8 mouse cellular contexts compared by ENCODE assay signal in the genomic region with DNA sequence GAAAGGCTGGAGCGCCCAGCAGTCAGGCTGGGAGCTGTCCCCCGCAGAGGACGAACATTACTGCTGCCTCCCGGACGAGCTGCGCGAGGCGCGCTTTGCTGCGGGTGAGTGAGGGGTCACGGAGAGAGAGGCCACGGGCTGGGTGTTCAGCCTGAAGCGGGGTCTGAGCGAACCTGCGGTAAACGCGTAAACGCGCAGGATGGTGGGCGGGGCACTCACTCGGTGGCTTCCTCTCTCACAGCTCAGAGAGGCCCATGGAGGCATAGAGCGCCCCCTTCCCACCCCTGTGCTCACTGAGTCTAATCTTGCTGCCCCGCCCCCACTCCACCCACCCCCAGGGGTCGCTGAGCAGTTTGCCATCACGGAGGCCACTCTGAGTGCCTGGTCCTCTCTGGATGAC. TPM values are rescaled to one million over a fixed set of nuclear protein-coding genes. Genes with fewer than 3 reads are reported as not detected.
DNase-seq lines count a peak whose midpoint lies in the region; ATAC-seq and TF ChIP-seq lines count a peak whose summit lies in the region.

No protein-coding gene starts in this region.

- no peak for DNase-seq in heart, adult 9 months (ENCODE audit: low spot score in 2 of 2)
- peak; percentile 38 for DNase-seq in midbrain, embryonic 10.5 days (ENCODE audit: low spot score)
- no peak for DNase-seq in left cerebral cortex, postnatal 14 days (ENCODE audit: low spot score in 2 of 2)
- no peak for DNase-seq in adrenal gland, postnatal 25 days
- no peak for DNase-seq in ovary, postnatal 14 days (ENCODE audit: low spot score)

- peaks cover 12% of the 10 kb centered on the region for H3K4me1 ChIP-seq in heart, embryonic 11.5 days (ENCODE audit: control insufficient read depth, insufficient read depth, low read length)
- H3K4me1 ChIP-seq in bone marrow macrophage, adult 2 months (ENCODE audit: control insufficient read depth, insufficient read depth, low read length), result no peaks in the 10 kb centered on the region
- H3K4me1 ChIP-seq in hindbrain, embryonic 13.5 days (replicated peaks), result peaks cover 24% of the 10 kb centered on the region
- peaks cover 33% of the 10 kb centered on the region for H3K4me1 ChIP-seq in midbrain, embryonic 10.5 days

- H3K4me2 ChIP-seq in heart, embryonic 11.5 days, result peak overlapping the region; percentile 64
- H3K4me2 ChIP-seq in hindbrain, embryonic 13.5 days, result peak overlapping the region; percentile 55

- H3K36me3 ChIP-seq in heart, embryonic 11.5 days (ENCODE audit: control insufficient read depth, insufficient read depth, low read length), result no peaks in the 10 kb centered on the region
- H3K36me3 ChIP-seq in hindbrain, embryonic 13.5 days, result no peaks in the 10 kb centered on the region
- H3K36me3 ChIP-seq in midbrain, embryonic 10.5 days, result no peaks in the 10 kb centered on the region

- no peak for TF ChIP-seq CTCF in bone marrow macrophage, adult 2 months (IDR thresholded peaks at IDR 0.05; ENCODE audit: low read depth, low read length)

- intact Hi-C loops in left cerebral cortex, postnatal 14 days (cut with DNase I), result no loop called here

- H3K27me3 ChIP-seq in heart, embryonic 11.5 days (ENCODE audit: control insufficient read depth, insufficient read depth, low read length), result peaks cover 53% of the 10 kb centered on the region
- H3K27me3 ChIP-seq in hindbrain, embryonic 13.5 days, result peaks cover 53% of the 10 kb centered on the region
- H3K27me3 ChIP-seq in midbrain, embryonic 10.5 days (ENCODE audit: low read depth, poor library complexity, severe bottlenecking), result peaks cover 59% of the 10 kb centered on the region

- ATAC-seq in heart, embryonic 11.5 days (replicated peaks; ENCODE audit: insufficient number of reproducible peaks, low FRiP score, low TSS enrichment), result no peak
- peak; percentile 19; the same call in 1 of the 2 replicates for ATAC-seq in hindbrain, embryonic 13.5 days (ENCODE audit: low FRiP score)

- H3K27ac ChIP-seq in heart, embryonic 11.5 days (ENCODE audit: low read depth, low read length), result no peak overlapping the region
- H3K27ac ChIP-seq in bone marrow macrophage, adult 2 months (ENCODE audit: insufficient read depth, low read depth, low read length), result no peak overlapping the region
- no peak overlapping the region for H3K27ac ChIP-seq in hindbrain, embryonic 13.5 days
- no peak overlapping the region; the same call in 1 of the 2 replicates for H3K27ac ChIP-seq in midbrain, embryonic 10.5 days (replicated peaks)

- peak overlapping the region; percentile 38 for H3K4me3 ChIP-seq in heart, embryonic 11.5 days (ENCODE audit: low read depth, low read length)
- H3K4me3 ChIP-seq in bone marrow macrophage, adult 2 months (ENCODE audit: insufficient read depth, low read length), result peak overlapping the region; percentile 26
- peak overlapping the region; percentile 29 for H3K4me3 ChIP-seq in hindbrain, embryonic 13.5 days
- H3K4me3 ChIP-seq in midbrain, embryonic 10.5 days, result peak overlapping the region; percentile 53

- under 1% methylated on average over 24 of the region's 25 CpGs for WGBS in heart, embryonic 11.5 days (ENCODE audit: insufficient replicate concordance)
- 2% methylated on average over 24 of the region's 25 CpGs for WGBS in hindbrain, embryonic 13.5 days
- WGBS in midbrain, embryonic 10.5 days, result 1% methylated on average over 25 of the region's 25 CpGs

- no peak for TF ChIP-seq POLR2A in bone marrow macrophage, adult 2 months (IDR thresholded peaks at IDR 0.05; ENCODE audit: borderline replicate concordance, low read depth, low read length)

- peak overlapping the region; percentile 3; the same call in 1 of the 2 replicates for H3K9ac ChIP-seq in heart, embryonic 11.5 days (ENCODE audit: low read depth, low read length)
- peak overlapping the region; percentile 55 for H3K9ac ChIP-seq in hindbrain, embryonic 13.5 days

- H3K9me3 ChIP-seq in heart, embryonic 11.5 days (replicated peaks; ENCODE audit: control insufficient read depth, low read length), result no peaks in the 10 kb centered on the region
- no peaks in the 10 kb centered on the region for H3K9me3 ChIP-seq in hindbrain, embryonic 13.5 days
- no peaks in the 10 kb centered on the region for H3K9me3 ChIP-seq in midbrain, embryonic 10.5 days (replicated peaks)

RNA-seq across cellular contexts. Expression of gene Fam131c, which starts 14.4 kb away (rescaled TPM):
- 1.00 and 1.0 TPM in 2 replicates for polyA plus RNA-seq in heart, embryonic 11.5 days (2014; fragmentation: Nextera tagmentation; extraction: Ambion mirVana)
- not detected in 2 replicates for polyA plus RNA-seq in bone marrow macrophage, adult 2 months (2012; ENCODE audit: insufficient read depth, insufficient read length, missing spikeins)
- 11.7 and 12.7 TPM in 2 replicates for polyA plus RNA-seq in hindbrain, embryonic 13.5 days (2015; fragmentation: Nextera tagmentation; extraction: Ambion mirVana)
- 0.70 and 1.2 TPM in 2 replicates for polyA plus RNA-seq in midbrain, embryonic 10.5 days (2016; fragmentation: Nextera tagmentation; extraction: Ambion mirVana)
- total RNA-seq in left cerebral cortex, postnatal 14 days (2021), result 1 to 10 TPM; 5.4 to 5.5 TPM
- 1.8 and 2.1 TPM in 2 replicates for total RNA-seq in adrenal gland, postnatal 25 days (2021)

RNA-seq across cellular contexts. Expression of gene Clcnka, which starts 16.1 kb away (rescaled TPM):
- polyA plus RNA-seq in heart, embryonic 11.5 days (2014; fragmentation: Nextera tagmentation; extraction: Ambion mirVana), result 0.14 and 0.42 TPM in 2 replicates
- polyA plus RNA-seq in bone marrow macrophage, adult 2 months (2012; ENCODE audit: insufficient read depth, insufficient read length, missing spikeins), result not detected in 2 replicates
- 0.16 and 0.21 TPM in 2 replicates for polyA plus RNA-seq in hindbrain, embryonic 13.5 days (2015; fragmentation: Nextera tagmentation; extraction: Ambion mirVana)
- polyA plus RNA-seq in midbrain, embryonic 10.5 days (2016; fragmentation: Nextera tagmentation; extraction: Ambion mirVana), result not detected in 2 replicates
- not detected for total RNA-seq in left cerebral cortex, postnatal 14 days (2021)
- not detected in 2 replicates for total RNA-seq in adrenal gland, postnatal 25 days (2021)

RNA-seq across cellular contexts. Expression of gene Clcnkb, which starts 33.4 kb away (rescaled TPM):
- 0.90 and 1.0 TPM in 2 replicates for polyA plus RNA-seq in heart, embryonic 11.5 days (2014; fragmentation: Nextera tagmentation; extraction: Ambion mirVana)
- polyA plus RNA-seq in bone marrow macrophage, adult 2 months (2012; ENCODE audit: insufficient read depth, insufficient read length, missing spikeins), result not detected in 2 replicates
- not detected in 2 replicates for polyA plus RNA-seq in hindbrain, embryonic 13.5 days (2015; fragmentation: Nextera tagmentation; extraction: Ambion mirVana)
- not detected in 2 replicates for polyA plus RNA-seq in midbrain, embryonic 10.5 days (2016; fragmentation: Nextera tagmentation; extraction: Ambion mirVana)
- not detected for total RNA-seq in left cerebral cortex, postnatal 14 days (2021)
- total RNA-seq in adrenal gland, postnatal 25 days (2021), result not detected in 2 replicates

RNA-seq across cellular contexts. Expression of gene Hspb7, which starts 38.2 kb away (rescaled TPM):
- polyA plus RNA-seq in heart, embryonic 11.5 days (2014; fragmentation: Nextera tagmentation; extraction: Ambion mirVana), result 155 and 275 TPM in 2 replicates
- polyA plus RNA-seq in bone marrow macrophage, adult 2 months (2012; ENCODE audit: insufficient read depth, insufficient read length, missing spikeins), result not detected in 2 replicates
- polyA plus RNA-seq in hindbrain, embryonic 13.5 days (2015; fragmentation: Nextera tagmentation; extraction: Ambion mirVana), result 0.06 and 0.08 TPM in 2 replicates
- polyA plus RNA-seq in midbrain, embryonic 10.5 days (2016; fragmentation: Nextera tagmentation; extraction: Ambion mirVana), result not detected in 2 replicates
- total RNA-seq in left cerebral cortex, postnatal 14 days (2021), result under 1 TPM; 0.47 to 0.90 TPM
- 0.33 TPM in 1 of 2 replicates, not detected in the other for total RNA-seq in adrenal gland, postnatal 25 days (2021)

RNA-seq across cellular contexts. Expression of gene Srarp, which starts 53.5 kb away (rescaled TPM):
- not detected in 2 replicates for polyA plus RNA-seq in heart, embryonic 11.5 days (2014; fragmentation: Nextera tagmentation; extraction: Ambion mirVana)
- not detected in 2 replicates for polyA plus RNA-seq in bone marrow macrophage, adult 2 months (2012; ENCODE audit: insufficient read depth, insufficient read length, missing spikeins)
- not detected in 2 replicates for polyA plus RNA-seq in hindbrain, embryonic 13.5 days (2015; fragmentation: Nextera tagmentation; extraction: Ambion mirVana)
- polyA plus RNA-seq in midbrain, embryonic 10.5 days (2016; fragmentation: Nextera tagmentation; extraction: Ambion mirVana), result not detected in 2 replicates
- 1 to 10 TPM; 5.1 TPM for total RNA-seq in left cerebral cortex, postnatal 14 days (2021)
- total RNA-seq in adrenal gland, postnatal 25 days (2021), result not detected in 2 replicates
